Mouse (Mus musculus) heart, embryonic 12.5 days (tissue): Measurements from ENCODE around the gene Ccdc84. TPM values are rescaled to one million over a fixed set of nuclear protein-coding genes. Genes with fewer than 3 reads are reported as not detected.
"Not testable (repeated sequence)": the region's sequence is repeated elsewhere in the genome, so short reads cannot be mapped to it uniquely, and the experiment has no call there.

Experiments used
- ATAC-seq: fragments of 200-750 bp; cut with Nextera tagmentation; 2 replicates; pipeline ENCODE4 v1.8.0; 2017; ENCODE audit warnings: moderate TSS enrichment, moderate library complexity; ENCODE audit not compliant: insufficient number of reproducible peaks, low FRiP score
- H3K27ac ChIP-seq: fragments of 300-500 bp; sonication (generic); 2 replicates; pipeline ENCODE4 v1.5.1; 2016; ENCODE audit warnings: mild to moderate bottlenecking, moderate library complexity; ENCODE audit not compliant: poor library complexity, severe bottlenecking
- H3K27me3 ChIP-seq: fragments of 300-500 bp; sonication (generic); replicated peaks from 2 replicates; pipeline ENCODE4 v1.6.1; 2016; ENCODE audit warnings: mild to moderate bottlenecking, moderate library complexity
- H3K36me3 ChIP-seq: fragments of 300-500 bp; sonication (generic); 2 replicates; pipeline ENCODE4 v1.6.1; 2016; ENCODE audit warnings: mild to moderate bottlenecking, moderate library complexity
- H3K4me1 ChIP-seq: fragments of 300-500 bp; sonication (generic); replicated peaks from 2 replicates; pipeline ENCODE4 v1.6.1; 2016; ENCODE audit warnings: mild to moderate bottlenecking
- H3K4me2 ChIP-seq: fragments of 300-500 bp; sonication (generic); 2 replicates; pipeline ENCODE4 v1.6.1; 2016; ENCODE audit warnings: mild to moderate bottlenecking, moderate library complexity
- H3K4me3 ChIP-seq: fragments of 300-500 bp; sonication (generic); 2 replicates; pipeline ENCODE4 v1.5.1; 2016; ENCODE audit warnings: mild to moderate bottlenecking
- H3K9ac ChIP-seq: fragments of 300-500 bp; sonication (generic); 2 replicates; pipeline ENCODE4 v1.6.1; 2016; ENCODE audit warnings: mild to moderate bottlenecking, moderate library complexity
- H3K9me3 ChIP-seq: fragments of 300-500 bp; sonication (generic); replicated peaks from 2 replicates; pipeline ENCODE4 v1.6.1; 2016; ENCODE audit warnings: mild to moderate bottlenecking, moderate library complexity
- WGBS: fragments of 180-500 bp; shearing (Covaris S2); methylation state at CpG from one replicate; pipeline ENCODE4 v1.1.7; 2016; 5-methylcytosine and 5-hydroxymethylcytosine counted together
- polyA plus RNA-seq: library from polyadenylated mRNA; unstranded; fragments of >200 nt; fragmentation: Nextera tagmentation; extraction: Ambion mirVana; gene quantifications from 2 replicates; pipeline ENCODE4 v1.2.1, GENCODE M21; 2016

The Ccdc84 gene
- polyA plus RNA-seq, 1 experiment from 2014 or later: 21.6 TPM

GRCm38 (mm10) chr9:44423576-44423975, 5.2 kb upstream of the Ccdc84 start:
- no peak overlapping the region for H3K4me3 ChIP-seq
- H3K4me1 ChIP-seq: no peaks in the 10 kb centered on the region
- no peak overlapping the region for H3K27ac ChIP-seq
- H3K36me3 ChIP-seq: no peaks in the 10 kb centered on the region
- no peak overlapping the region for H3K4me2 ChIP-seq
- WGBS: 77% methylated on average over 4 of the region's 4 CpGs
- no peaks in the 10 kb centered on the region for H3K9me3 ChIP-seq
- no peaks in the 10 kb centered on the region for H3K27me3 ChIP-seq
- no peak overlapping the region for H3K9ac ChIP-seq
- no peak for ATAC-seq

GRCm38 (mm10) chr9:44420280-44420898, 2.0 kb upstream of the Ccdc84 start:
- Histone ChIP-seq H3K4me2 (no peak overlapping the region), H3K4me3 (no peak overlapping the region), H3K9ac (no peak overlapping the region), H3K36me3 (peaks cover 11% of the 10 kb centered on the region), H3K27ac (no peak overlapping the region), H3K27me3 (no peaks in the 10 kb centered on the region), H3K9me3 (no peaks in the 10 kb centered on the region), H3K4me1 (peaks cover 9% of the 10 kb centered on the region)
- no peak for ATAC-seq
- WGBS: 81% methylated on average over 5 of the region's 5 CpGs

GRCm38 (mm10) chr9:44419730-44420129, 1.4 kb upstream of the Ccdc84 start:
- ATAC-seq, H3K4me2 ChIP-seq, H3K27me3 ChIP-seq, H3K4me1 ChIP-seq, H3K9ac ChIP-seq, H3K4me3 ChIP-seq, H3K27ac ChIP-seq, H3K9me3 ChIP-seq: not testable (repeated sequence)
- 92% methylated on average over 9 of the region's 9 CpGs for WGBS
- peaks cover 14% of the 10 kb centered on the region for H3K36me3 ChIP-seq

- Histone ChIP-seq H3K9ac (peak overlapping the region; percentile 92), H3K9me3 (no peaks in the 10 kb centered on the region), H3K36me3 (peaks cover 30% of the 10 kb centered on the region), H3K4me2 (peak overlapping the region; percentile 83), H3K4me1 (peaks cover 9% of the 10 kb centered on the region), H3K27me3 (no peaks in the 10 kb centered on the region), H3K27ac (peak overlapping the region; percentile 60), H3K4me3 (peak overlapping the region; percentile 95)
- WGBS: under 1% methylated on average over 38 of the region's 38 CpGs
- peak; percentile 96 for ATAC-seq
Measured at GRCm38 (mm10) chr9:44417892-44418363, 441 bp downstream of the Ccdc84 start.

- peak overlapping the region; percentile 92 for H3K9ac ChIP-seq
Measured at GRCm38 (mm10) chr9:44417156-44417891, 1.0 kb downstream of the Ccdc84 start.

GRCm38 (mm10) chr9:44412781-44413180, 5.6 kb downstream of the Ccdc84 start:
- no peak for ATAC-seq

More at GRCm38 (mm10) chr9:44417156-44417891, 1.0 kb downstream of the Ccdc84 start:
- Histone ChIP-seq H3K27me3 (no peaks in the 10 kb centered on the region), H3K9me3 (no peaks in the 10 kb centered on the region), H3K27ac (peak overlapping the region; percentile 60), H3K4me1 (peaks cover 9% of the 10 kb centered on the region), H3K4me3 (peak overlapping the region; percentile 95), H3K4me2 (peak overlapping the region; percentile 83), H3K36me3 (peaks cover 35% of the 10 kb centered on the region)
- WGBS: 7% methylated on average over 26 of the region's 26 CpGs
- ATAC-seq: peak; percentile 77

GRCm38 (mm10) chr9:44412306-44412705, 6.1 kb downstream of the Ccdc84 start:
- 70% methylated on average over 4 of the region's 4 CpGs for WGBS
- Histone ChIP-seq H3K4me3 (no peak overlapping the region), H3K4me2 (no peak overlapping the region), H3K9ac (no peak overlapping the region), H3K27ac (no peak overlapping the region), H3K27me3 (no peaks in the 10 kb centered on the region), H3K9me3 (no peaks in the 10 kb centered on the region), H3K36me3 (peaks cover 72% of the 10 kb centered on the region), H3K4me1 (peaks cover 15% of the 10 kb centered on the region)
- ATAC-seq: no peak

More at GRCm38 (mm10) chr9:44412781-44413180, 5.6 kb downstream of the Ccdc84 start:
- WGBS: 74% methylated on average over 2 of the region's 2 CpGs
- Histone ChIP-seq H3K4me1 (peaks cover 16% of the 10 kb centered on the region), H3K27ac (no peak overlapping the region), H3K4me3 (no peak overlapping the region), H3K27me3 (no peaks in the 10 kb centered on the region), H3K4me2 (no peak overlapping the region), H3K9me3 (no peaks in the 10 kb centered on the region), H3K9ac (no peak overlapping the region), H3K36me3 (peaks cover 72% of the 10 kb centered on the region)

GRCm38 (mm10) chr9:44411601-44412130, 6.7 kb downstream of the Ccdc84 start:
- Histone ChIP-seq H3K27ac (no peak overlapping the region), H3K9ac (no peak overlapping the region), H3K36me3 (peaks cover 72% of the 10 kb centered on the region), H3K4me1 (peaks cover 11% of the 10 kb centered on the region), H3K4me2 (no peak overlapping the region), H3K27me3 (no peaks in the 10 kb centered on the region), H3K4me3 (no peak overlapping the region), H3K9me3 (no peaks in the 10 kb centered on the region)
- 86% methylated on average over 1 of the region's 1 CpGs for WGBS
- no peak for ATAC-seq

- H3K27ac ChIP-seq: no peak overlapping the region
- no peak overlapping the region for H3K9ac ChIP-seq
- ATAC-seq: no peak
- H3K36me3 ChIP-seq: peaks cover 64% of the 10 kb centered on the region
- no peak overlapping the region for H3K4me3 ChIP-seq
- H3K4me2 ChIP-seq: no peak overlapping the region
- H3K27me3 ChIP-seq: no peaks in the 10 kb centered on the region
- no peaks in the 10 kb centered on the region for H3K9me3 ChIP-seq
- peaks cover 15% of the 10 kb centered on the region for H3K4me1 ChIP-seq
- WGBS: 89% methylated on average over 2 of the region's 2 CpGs
Measured at GRCm38 (mm10) chr9:44410647-44411336, 7.6 kb downstream of the Ccdc84 start.

GRCm38 (mm10) chr9:44408693-44409092, 9.7 kb downstream of the Ccdc84 start:
- H3K9me3 ChIP-seq, H3K27ac ChIP-seq, H3K27me3 ChIP-seq, ATAC-seq: not testable (repeated sequence)
- H3K4me3 ChIP-seq: peak overlapping the region; percentile 99
- peak overlapping the region; percentile 98; the same call in 1 of the 2 replicates for H3K9ac ChIP-seq
- H3K36me3 ChIP-seq: peaks cover 68% of the 10 kb centered on the region
- H3K4me1 ChIP-seq: peaks cover 18% of the 10 kb centered on the region
- peak overlapping the region; percentile 78 for H3K4me2 ChIP-seq
- 74% methylated on average over 9 of the region's 9 CpGs for WGBS

GRCm38 (mm10) chr9:44407752-44408097, 10.6 kb downstream of the Ccdc84 start:
- ATAC-seq: peak; percentile 60; the same call in 1 of the 2 replicates
- Histone ChIP-seq H3K4me3 (peak overlapping the region; percentile 99), H3K9ac (peak overlapping the region; percentile 98), H3K27ac (peak overlapping the region; percentile 85), H3K4me2 (peak overlapping the region; percentile 78), H3K36me3 (peaks cover 69% of the 10 kb centered on the region), H3K9me3 (no peaks in the 10 kb centered on the region), H3K4me1 (peaks cover 18% of the 10 kb centered on the region), H3K27me3 (no peaks in the 10 kb centered on the region)
- under 1% methylated on average over 24 of the region's 24 CpGs for WGBS
